ENCODE assay signal across 8 mouse cellular contexts in the genomic region with DNA sequence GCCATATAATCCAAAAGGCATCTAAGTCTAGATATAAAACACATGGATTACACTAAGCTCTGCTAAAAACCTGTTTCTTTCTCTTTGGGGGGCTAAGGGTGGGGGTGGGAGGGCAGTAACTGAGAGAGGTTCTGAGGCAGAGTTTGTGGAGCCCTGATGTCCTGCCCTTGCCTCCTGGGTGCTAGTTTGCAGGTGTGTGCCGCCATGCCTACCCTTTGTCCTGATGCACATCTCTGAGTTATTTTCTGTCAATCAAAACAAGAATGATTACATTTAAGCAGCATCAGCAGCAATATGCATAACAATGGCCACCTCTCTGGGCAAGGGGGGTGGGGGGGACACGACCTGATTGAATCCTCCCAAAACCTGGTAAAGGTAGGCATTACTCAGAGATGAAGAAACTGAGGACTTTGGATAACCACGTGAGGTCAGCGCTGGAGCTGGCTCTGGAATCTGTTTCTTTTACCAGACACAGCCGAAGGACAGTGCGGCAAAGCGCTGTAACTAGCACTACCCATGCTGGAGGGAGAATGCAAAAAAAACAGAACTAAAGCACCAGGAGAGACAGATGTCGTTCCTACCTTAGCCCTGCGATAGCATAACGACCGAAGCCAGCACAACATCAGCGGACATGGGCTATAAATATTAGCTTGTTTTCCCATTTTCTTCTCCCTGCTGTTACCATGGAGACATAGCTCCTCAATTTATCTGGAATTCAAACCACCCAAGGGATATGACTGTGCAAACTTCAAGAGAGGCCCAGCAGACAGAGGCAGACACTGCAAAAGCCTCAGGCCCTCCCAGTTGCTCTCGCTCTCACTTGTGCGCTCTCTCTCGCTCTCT. TPM values are rescaled to one million over a fixed set of nuclear protein-coding genes. Genes with fewer than 3 reads are reported as not detected.
A peak's percentile ranks its signal among the peaks of the same experiment; 100 is the strongest.
DNase-seq lines count a peak whose midpoint lies in the region; ATAC-seq and TF ChIP-seq lines count a peak whose summit lies in the region.

No protein-coding gene starts in this region.

- ATAC-seq in heart, embryonic 13.5 days (ENCODE audit: extremely low read depth, insufficient number of reproducible peaks, low FRiP score, low TSS enrichment): no peak

- no peak for TF ChIP-seq EP300 in heart, adult 2 months (IDR thresholded peaks at IDR 0.05; ENCODE audit: insufficient read depth, low read depth, low read length)

- 49% methylated on average over 15 of the region's 15 CpGs for WGBS in heart, adult 2 months
- 47% methylated on average over 15 of the region's 15 CpGs for WGBS in heart, embryonic 13.5 days

- intact Hi-C loops in heart, adult 2 months (cut with DNase I): loop anchor here (10.0 kb wide), 1 partner anchor 131 kb away; no protein-coding TSS in a partner anchor
- intact Hi-C loops in heart, postnatal 25 days (cut with DNase I): no loop called here

- no peak for TF ChIP-seq CTCF in heart, adult 2 months (IDR thresholded peaks at IDR 0.05)
- TF ChIP-seq CTCF in brain, embryonic 14.5 days (IDR thresholded peaks at IDR 0.05; ENCODE audit: borderline replicate concordance, extremely low read depth, insufficient read depth, insufficient read length): no peak

- peak; percentile 45; the same call in 1 of the 2 replicates for TF ChIP-seq POLR2A in heart, adult 2 months (IDR thresholded peaks at IDR 0.05; ENCODE audit: insufficient read depth, low read depth, low read length)
- 0 out of 2 replicates have a peak, but pooled peaks have one; percentile 12 for TF ChIP-seq POLR2A in brain, embryonic 14.5 days (IDR thresholded peaks at IDR 0.05; ENCODE audit: borderline replicate concordance, extremely low read depth, insufficient read depth, insufficient read length, poor library complexity, severe bottlenecking)

- H3K27me3 ChIP-seq in heart, adult 2 months (ENCODE audit: control insufficient read depth, insufficient read depth, low read length): no peaks in the 10 kb centered on the region
- H3K27me3 ChIP-seq in heart, embryonic 13.5 days (replicated peaks): no peaks in the 10 kb centered on the region

- peak overlapping the region; percentile 53 for H3K27ac ChIP-seq in heart, adult 2 months
- peak overlapping the region; percentile 48 for H3K27ac ChIP-seq in heart, embryonic 13.5 days (replicated peaks)

- peak overlapping the region; percentile 38; the same call in 1 of the 2 replicates for H3K9ac ChIP-seq in heart, adult 2 months (ENCODE audit: low read depth, low read length)
- H3K9ac ChIP-seq in heart, embryonic 13.5 days: peak overlapping the region; percentile 60; the same call in 1 of the 2 replicates

- H3K4me3 ChIP-seq in heart, adult 2 months: no peak overlapping the region
- no peak overlapping the region for H3K4me3 ChIP-seq in heart, embryonic 13.5 days

- peaks cover 3% of the 10 kb centered on the region for H3K4me1 ChIP-seq in heart, adult 2 months (ENCODE audit: control insufficient read depth, insufficient read depth, low read length)
- peaks cover 27% of the 10 kb centered on the region for H3K4me1 ChIP-seq in heart, embryonic 13.5 days

- no peaks in the 10 kb centered on the region for H3K9me3 ChIP-seq in heart, embryonic 13.5 days

- peak overlapping the region; percentile 41 for H3K4me2 ChIP-seq in heart, embryonic 13.5 days

- H3K36me3 ChIP-seq in heart, adult 2 months (ENCODE audit: control insufficient read depth, insufficient read depth, low read length): no peaks in the 10 kb centered on the region
- no peaks in the 10 kb centered on the region for H3K36me3 ChIP-seq in heart, embryonic 13.5 days

- no peaks in the 10 kb centered on the region for H3K79me2 ChIP-seq in heart, adult 2 months (replicated peaks; ENCODE audit: control insufficient read depth, insufficient read depth, low read length)

- peak; percentile 24 to 37 for DNase-seq in heart, adult 2 months
- DNase-seq in heart, postnatal 25 days (ENCODE audit: low spot score): no peak
- DNase-seq in brain, embryonic 14.5 days (ENCODE audit: low read depth): peak; percentile 84
- DNase-seq in mesoderm, embryonic 11.5 days (ENCODE audit: low read depth, low spot score): peak; percentile 74
- DNase-seq in spleen, postnatal 14 days (ENCODE audit: low spot score in 2 of 2): no peak
- DNase-seq in thymus, postnatal 36 days: no peak
- DNase-seq in kidney, adult 9 months: no peak

RNA-seq across cellular contexts. Expression of gene Bclaf1, which starts 26.1 kb away (rescaled TPM):
- 10 to 100 TPM; 44.1 to 53.3 TPM for total RNA-seq in heart, adult 2 months (2021)
- polyA plus RNA-seq in heart, adult 2 months (2012; rRNA removed): 12.3 and 26.9 TPM in 2 replicates
- total RNA-seq in heart, postnatal 25 days (2021): 10 to 100 TPM; 45.5 to 58.2 TPM
- polyA plus RNA-seq in brain, embryonic 14.5 days (2012; rRNA removed): 73.3 and 87.8 TPM in 2 replicates
- polyA plus RNA-seq in heart, embryonic 13.5 days (2015; fragmentation: Nextera tagmentation; extraction: Ambion mirVana): 71.9 and 76.9 TPM in 2 replicates

Comparison
In these comparisons a context has a peak if more than half of its experiments do, and no peak if none do; other contexts are left out.
1. DNase-seq: peak in heart, adult 2 months (2 of 2), brain, embryonic 14.5 days (single experiment) and mesoderm, embryonic 11.5 days (single experiment); none in heart, postnatal 25 days (single experiment), spleen, postnatal 14 days (0 of 2), thymus, postnatal 36 days (0 of 2) and kidney, adult 9 months (single experiment).